Comparison of ENCODE assay signal across 8 mouse cellular contexts in the genomic region with DNA sequence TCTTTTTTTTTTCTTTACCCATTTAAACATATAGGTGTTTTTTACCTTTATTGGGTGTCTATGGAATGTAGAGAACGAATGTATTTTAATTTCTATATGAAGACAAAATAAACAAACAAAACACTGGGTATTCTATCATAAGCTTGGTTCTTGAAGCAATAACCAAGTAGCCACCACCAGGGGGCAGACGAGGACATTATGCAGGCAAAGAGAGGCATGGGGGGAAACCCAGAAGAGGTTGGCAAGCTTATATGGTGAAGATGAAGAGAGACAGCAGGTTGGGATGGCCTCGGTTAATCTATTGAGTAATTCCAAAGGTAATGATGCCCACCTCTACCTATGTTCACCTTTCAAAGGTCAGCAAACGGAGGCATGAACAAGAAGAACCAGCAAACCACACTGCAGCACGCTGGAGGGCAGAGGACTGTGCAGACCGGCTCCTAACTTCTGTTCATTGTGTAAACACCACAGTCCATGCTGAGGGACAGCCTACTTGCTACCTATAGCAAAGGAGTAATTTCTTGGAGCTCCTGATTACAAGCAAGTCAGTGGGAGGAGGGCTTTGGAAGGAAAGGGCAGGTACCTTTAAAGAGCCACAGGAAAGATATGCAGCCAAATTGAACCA. TPM values are rescaled to one million over a fixed set of nuclear protein-coding genes. Genes with fewer than 3 reads are reported as not detected.
DNase-seq lines count a peak whose midpoint lies in the region.

No protein-coding gene starts in this region.

- peak; percentile 82 for DNase-seq in ES-CJ7 (ENCODE audit: low read depth, low spot score)
- DNase-seq in adrenal gland, postnatal 10 days, result peak; percentile 86
- peak; percentile 86 for DNase-seq in embryo, embryonic 11 days
- peak; percentile 58 to 82 for DNase-seq in heart, postnatal 10 days
- peak; percentile 73 to 79 for DNase-seq in layer of hippocampus, postnatal 10 days (ENCODE audit: low spot score in 2 of 2)
- DNase-seq in lung, postnatal 36 days, result peak; percentile 90
- DNase-seq in right cerebral cortex, postnatal 10 days (ENCODE audit: low spot score in 2 of 2), result peak; percentile 57 to 69
- DNase-seq in urinary bladder, adult 2 months (ENCODE audit: low spot score), result peak; percentile 44

- intact Hi-C loops in heart, postnatal 10 days (cut with DNase I), result loop anchor here (1.0 to 2.0 kb wide), 2 partner anchors 143 to 153 kb away; no protein-coding TSS in a partner anchor

RNA-seq across cellular contexts. Expression of gene Pkd1l1, which starts 10.3 kb away (rescaled TPM):
- under 1 TPM; 0.09 to 0.15 TPM for total RNA-seq in adrenal gland, postnatal 10 days (2021)
- not detected for total RNA-seq in heart, postnatal 10 days (2021)
- under 1 TPM; 0.05 to 0.16 TPM for total RNA-seq in layer of hippocampus, postnatal 10 days (2021)
- 0.01 and 0.03 TPM in 2 replicates for polyA plus RNA-seq in urinary bladder, adult 2 months (2012; rRNA removed)

RNA-seq across cellular contexts. Expression of gene Hus1, which starts 27.6 kb away (rescaled TPM):
- 10 to 100 TPM in 1 of 2 experiments, 1 to 10 TPM in 1; 8.7 to 11.0 TPM for total RNA-seq in adrenal gland, postnatal 10 days (2021)
- 10 to 100 TPM; 11.3 to 16.1 TPM for total RNA-seq in heart, postnatal 10 days (2021)
- total RNA-seq in layer of hippocampus, postnatal 10 days (2021), result 10 to 100 TPM; 12.4 to 13.2 TPM
- 8.7 and 9.3 TPM in 2 replicates for polyA plus RNA-seq in urinary bladder, adult 2 months (2012; rRNA removed)

Comparison
In these comparisons a context has a peak if more than half of its experiments do, and no peak if none do; other contexts are left out.
1. Peak in every context shown above with its lines: DNase-seq.